Mouse (Mus musculus) bone marrow, adult 2 months (tissue): ENCODE measurements around the gene Cpa5.

Experiments
- CTCF ChIP-seq: fragments of 200-500 bp; IDR thresholded peaks from 2 replicates; pipeline ENCODE4 v1.5.1; 2011; ENCODE audit warnings: low read length, control low read depth; ENCODE audit not compliant: control insufficient read depth, insufficient read depth
- POLR2A ChIP-seq: fragments of 200-500 bp; IDR thresholded peaks from 2 replicates; pipeline ENCODE4 v1.6.1; 2011; ENCODE audit warnings: low read depth, mild to moderate bottlenecking, control low read depth, low read length, borderline replicate concordance; ENCODE audit not compliant: control insufficient read depth

DNA sequence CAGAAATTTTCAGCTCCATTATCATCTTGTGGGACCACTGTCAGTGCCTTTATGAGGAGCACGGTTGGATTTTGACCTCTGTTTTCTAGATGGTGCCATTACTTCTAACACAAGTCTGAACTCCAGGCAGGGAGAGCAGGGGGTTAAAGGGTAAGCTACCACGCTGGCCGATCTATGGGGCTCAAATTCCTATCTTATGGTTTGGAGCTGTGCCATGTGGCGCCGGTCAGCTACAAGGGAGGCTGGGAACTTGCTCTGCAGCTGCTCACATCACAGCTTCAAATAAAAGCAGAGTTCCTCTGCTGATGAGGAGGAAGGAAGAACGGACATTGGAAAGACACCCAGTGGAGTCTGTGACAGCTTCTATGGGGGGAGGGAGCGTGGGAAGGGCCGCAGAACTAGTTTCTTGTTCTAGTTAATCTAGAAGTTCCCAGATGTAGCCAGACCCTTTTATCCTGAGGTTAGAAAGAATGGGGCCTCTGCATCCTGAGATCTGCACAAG, 24.6 kb downstream of the Cpa5 start:
- TF ChIP-seq CTCF: no peak
- no peak for TF ChIP-seq POLR2A
